Mouse (Mus musculus) CD4-positive naive resting alpha-beta T cell, adult 57 days (primary cell): ENCODE data around the gene Rfc5. TPM values are rescaled to one million over a fixed set of nuclear protein-coding genes. Genes with fewer than 3 reads are reported as not detected.

Experiments used
- total RNA-seq: library from RNA; stranded (reverse); gene quantifications from one replicate; pipeline ENCODE4 v1.2.4, GENCODE M21; 2023

The Rfc5 gene
- 27.1 TPM for total RNA-seq

GRCm38 (mm10) chr5:117388877-117389276 lies at the start of gene Rfc5:
Rfc5 (minus strand) TSS chr5:117389047.

GRCm38 (mm10) chr5:117413507-117414501 lies 25.0 kb upstream of the Rfc5 start, which contains the start of gene Ksr2:
Ksr2 (plus strand) TSS chr5:117414000.

GRCm38 (mm10) chr5:117357129-117357477 lies 31.7 kb downstream of the Rfc5 start, which contains the start of gene Wsb2:
Wsb2 (plus strand) TSS chr5:117357304.

Other genes with a start within 250 kb of the Rfc5 start
- 119 TPM for gene Pebp1, start 101.4 kb downstream of the Rfc5 start, total RNA-seq
- gene Vsig10, start 70.0 kb downstream of the Rfc5 start, total RNA-seq: 0.47 TPM
- 34.0 TPM for gene Wsb2, start 31.7 kb downstream of the Rfc5 start, total RNA-seq
- 2.6 TPM for gene Ksr2, start 25.0 kb upstream of the Rfc5 start, total RNA-seq